Mouse (Mus musculus) hindbrain, embryonic 15.5 days (tissue): ENCODE results near the gene Trmt10a. TPM values are rescaled to one million over a fixed set of nuclear protein-coding genes. Genes with fewer than 3 reads are reported as not detected.

Experiments used
- ATAC-seq: fragments of 200-750 bp; cut with Nextera tagmentation; 2 replicates; pipeline ENCODE4 v1.8.0; 2017; ENCODE audit warnings: low read depth, moderate number of reproducible peaks, moderate TSS enrichment; ENCODE audit not compliant: low FRiP score
- H3K27ac ChIP-seq: fragments of 300-500 bp; sonication (generic); replicated peaks from 2 replicates; pipeline ENCODE4 v1.5.1; 2015; ENCODE audit warnings: mild to moderate bottlenecking, inconsistent platforms
- H3K27me3 ChIP-seq: fragments of 300-500 bp; sonication (generic); 2 replicates; pipeline ENCODE4 v1.6.1; 2015; ENCODE audit warnings: control low read depth, inconsistent platforms
- H3K36me3 ChIP-seq: fragments of 300-500 bp; sonication (generic); 2 replicates; pipeline ENCODE4 v1.6.1; 2015; ENCODE audit warnings: control low read depth, inconsistent platforms
- H3K4me1 ChIP-seq: fragments of 300-500 bp; sonication (generic); replicated peaks from 2 replicates; pipeline ENCODE4 v1.6.1; 2015; ENCODE audit warnings: control low read depth, inconsistent platforms
- H3K4me2 ChIP-seq: fragments of 300-500 bp; sonication (generic); 2 replicates; pipeline ENCODE4 v1.6.1; 2015; ENCODE audit warnings: moderate library complexity, mild to moderate bottlenecking, inconsistent platforms
- H3K4me3 ChIP-seq: fragments of 300-500 bp; sonication (generic); 2 replicates; pipeline ENCODE4 v1.5.1; 2015; ENCODE audit warnings: mild to moderate bottlenecking, inconsistent platforms
- H3K9ac ChIP-seq: fragments of 300-500 bp; sonication (generic); 2 replicates; pipeline ENCODE4 v1.6.1; 2015; ENCODE audit warnings: inconsistent platforms
- H3K9me3 ChIP-seq: fragments of 300-500 bp; sonication (generic); 2 replicates; pipeline ENCODE4 v1.6.1; 2016; ENCODE audit warnings: control low read depth, inconsistent platforms
- WGBS: fragments of 180-500 bp; shearing (Covaris S2); methylation state at CpG from one replicate; pipeline ENCODE4 v1.1.7; 2015; 5-methylcytosine and 5-hydroxymethylcytosine counted together
- polyA plus RNA-seq: library from polyadenylated mRNA; unstranded; fragments of >200 nt; fragmentation: Nextera tagmentation; extraction: Ambion mirVana; gene quantifications from 2 replicates; pipeline ENCODE4 v1.2.1, GENCODE M21; 2015

Gene Trmt10a
- polyA plus RNA-seq, 1 experiment from 2014 or later, result 6.9 TPM

DNA sequence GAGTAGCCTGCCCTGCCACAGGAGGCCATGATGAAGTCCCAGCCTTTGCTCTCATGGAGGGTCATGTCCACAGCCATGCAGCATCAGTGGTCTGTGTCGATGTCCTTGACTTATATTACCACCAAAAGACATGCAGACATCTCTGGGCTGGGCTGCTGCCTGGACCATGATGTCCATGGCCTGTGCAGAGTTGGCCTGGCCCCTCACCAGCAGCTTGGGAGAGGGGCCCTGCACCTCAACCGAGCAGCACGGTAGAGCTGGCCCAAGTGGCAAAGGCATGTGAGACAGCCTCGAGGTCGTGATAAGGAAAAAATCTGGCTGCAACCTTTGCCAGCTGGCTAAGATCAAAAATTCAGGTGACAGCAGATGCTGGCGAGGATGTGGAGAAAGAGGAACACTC is 3.6 kb upstream of the Trmt10a start:
- no peaks in the 10 kb centered on the region for H3K9me3 ChIP-seq
- H3K4me2 ChIP-seq, result no peak overlapping the region
- no peak for ATAC-seq
- H3K4me3 ChIP-seq, result no peak overlapping the region
- peaks cover 7% of the 10 kb centered on the region for H3K4me1 ChIP-seq
- WGBS, result 95% methylated on average over 6 of the region's 6 CpGs
- no peak overlapping the region for H3K9ac ChIP-seq
- no peaks in the 10 kb centered on the region for H3K36me3 ChIP-seq
- no peaks in the 10 kb centered on the region for H3K27me3 ChIP-seq
- H3K27ac ChIP-seq, result no peak overlapping the region

GRCm38 (mm10) chr3:138142052-138142732 is 1.1 kb upstream of the Trmt10a start:
- peak overlapping the region; percentile 89 for H3K4me3 ChIP-seq
- H3K27me3 ChIP-seq, result no peaks in the 10 kb centered on the region
- no peaks in the 10 kb centered on the region for H3K9me3 ChIP-seq
- 65% methylated on average over 4 of the region's 4 CpGs for WGBS
- no peak overlapping the region for H3K9ac ChIP-seq
- H3K4me1 ChIP-seq, result peaks cover 8% of the 10 kb centered on the region
- H3K27ac ChIP-seq, result no peak overlapping the region
- ATAC-seq, result no peak
- H3K4me2 ChIP-seq, result peak overlapping the region; percentile 87
- H3K36me3 ChIP-seq, result no peaks in the 10 kb centered on the region

GRCm38 (mm10) chr3:138142733-138143314 is 424 bp upstream of the Trmt10a start:
- Histone ChIP-seq H3K27me3 (no peaks in the 10 kb centered on the region), H3K4me3 (peak overlapping the region; percentile 89), H3K9me3 (no peaks in the 10 kb centered on the region), H3K4me1 (peaks cover 8% of the 10 kb centered on the region), H3K36me3 (no peaks in the 10 kb centered on the region), H3K9ac (peak overlapping the region; percentile 82), H3K27ac (peak overlapping the region; percentile 100), H3K4me2 (peak overlapping the region; percentile 87)
- 7% methylated on average over 12 of the region's 12 CpGs for WGBS
- ATAC-seq, result no peak

GRCm38 (mm10) chr3:138144060-138144641 is 903 bp downstream of the Trmt10a start:
- WGBS, result 0% methylated on average over 18 of the region's 18 CpGs
- Histone ChIP-seq H3K9ac (peak overlapping the region; percentile 82), H3K27me3 (no peaks in the 10 kb centered on the region), H3K27ac (peak overlapping the region; percentile 100), H3K9me3 (no peaks in the 10 kb centered on the region), H3K4me3 (peak overlapping the region; percentile 89), H3K36me3 (no peaks in the 10 kb centered on the region), H3K4me2 (peak overlapping the region; percentile 87), H3K4me1 (peaks cover 8% of the 10 kb centered on the region)
- no peak for ATAC-seq

DNA sequence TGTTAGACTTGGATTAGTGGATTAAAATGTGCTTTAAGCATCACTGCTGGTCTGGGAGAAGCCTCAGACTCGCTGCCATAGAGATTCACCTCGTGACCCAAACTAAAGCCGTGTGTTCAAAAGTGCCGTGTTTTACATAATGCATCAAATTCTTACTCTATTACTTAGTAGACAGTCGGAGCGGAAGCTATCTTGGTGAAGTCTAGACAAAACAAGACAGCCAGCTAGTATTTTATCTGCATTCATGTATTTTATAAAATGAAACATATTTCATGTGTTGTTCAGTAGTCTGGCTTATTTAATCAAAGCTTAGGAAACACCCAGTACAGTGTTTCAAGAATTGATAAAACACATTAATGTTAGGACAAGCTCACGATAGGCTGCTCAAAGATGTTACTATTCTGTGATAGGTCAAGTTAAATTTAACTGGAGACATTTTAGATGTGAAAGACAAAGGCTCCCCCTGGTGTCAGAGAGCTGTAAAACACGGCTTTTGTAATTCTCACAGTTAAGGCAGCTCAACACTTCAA is 1.5 kb downstream of the Trmt10a start, which contains the start of gene Mttp:
Gene Mttp (minus strand): TSS at position 327 of the 530 bp plus-strand sequence.
- Histone ChIP-seq H3K36me3 (no peaks in the 10 kb centered on the region), H3K27ac (peak within 1 kb of the TSS; percentile 100), H3K4me1 (peaks cover 8% of the 10 kb centered on the region), H3K9me3 (no peaks in the 10 kb centered on the region), H3K9ac (peak within 1 kb of the TSS; percentile 82), H3K4me2 (peak within 1 kb of the TSS; percentile 87), H3K27me3 (no peaks in the 10 kb centered on the region), H3K4me3 (peak within 1 kb of the TSS; percentile 89)
- WGBS, result 2% methylated on average over 8 of the region's 8 CpGs
- 0 out of 2 replicates have a peak, but pooled peaks have one; percentile 13 for ATAC-seq

DNA sequence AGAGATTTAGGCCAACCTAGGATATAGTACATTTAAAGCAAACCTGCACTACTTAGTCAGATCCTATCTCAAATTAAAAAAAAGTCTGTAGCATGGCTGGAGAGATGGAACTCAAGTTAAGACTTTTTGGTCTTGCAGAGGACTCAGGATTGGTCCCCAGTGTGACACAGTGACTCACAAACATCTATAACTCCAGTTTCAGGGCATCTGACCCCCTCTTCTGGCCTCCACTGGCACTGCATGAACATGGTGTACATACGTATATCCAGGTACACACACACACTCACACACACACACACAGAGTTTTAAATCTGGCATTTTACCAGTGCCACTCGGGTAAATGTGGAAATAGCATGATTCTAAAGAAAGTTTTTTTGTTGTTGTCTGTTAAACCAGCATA is 5.6 kb downstream of the Trmt10a start:
- H3K4me2 ChIP-seq, result no peak overlapping the region
- H3K9ac ChIP-seq, result no peak overlapping the region
- no peak overlapping the region for H3K27ac ChIP-seq
- H3K4me1 ChIP-seq, result peaks cover 3% of the 10 kb centered on the region; the same call in 1 of the 2 replicates
- WGBS, result 94% methylated on average over 2 of the region's 2 CpGs
- H3K9me3 ChIP-seq, result no peaks in the 10 kb centered on the region
- H3K36me3 ChIP-seq, result no peaks in the 10 kb centered on the region
- no peaks in the 10 kb centered on the region for H3K27me3 ChIP-seq
- H3K4me3 ChIP-seq, result no peak overlapping the region
- ATAC-seq, result no peak

DNA sequence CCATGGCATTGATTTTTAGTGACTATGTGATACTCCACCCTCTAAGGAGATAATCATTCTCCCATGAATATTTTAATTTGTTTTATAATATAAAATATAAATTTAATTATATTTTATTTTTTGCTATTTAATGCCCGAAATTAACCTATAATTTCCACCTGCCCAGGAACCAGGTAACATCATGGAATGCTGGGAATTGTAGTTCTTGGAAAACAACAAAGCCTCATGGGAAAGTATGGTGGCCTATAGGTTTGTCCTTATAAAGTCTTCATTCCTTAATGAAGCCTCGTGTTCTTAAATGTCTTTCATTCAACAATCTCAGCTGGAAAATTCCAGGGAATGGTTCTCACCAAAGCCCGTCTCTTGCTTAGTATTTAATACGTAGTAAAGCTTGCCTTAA is 11.8 kb downstream of the Trmt10a start:
- Histone ChIP-seq H3K9ac (no peak overlapping the region), H3K27ac (no peak overlapping the region), H3K4me2 (no peak overlapping the region), H3K36me3 (no peaks in the 10 kb centered on the region), H3K4me3 (no peak overlapping the region), H3K4me1 (no peaks in the 10 kb centered on the region), H3K27me3 (no peaks in the 10 kb centered on the region), H3K9me3 (no peaks in the 10 kb centered on the region)
- 91% methylated on average over 4 of the region's 4 CpGs for WGBS
- ATAC-seq, result no peak

DNA sequence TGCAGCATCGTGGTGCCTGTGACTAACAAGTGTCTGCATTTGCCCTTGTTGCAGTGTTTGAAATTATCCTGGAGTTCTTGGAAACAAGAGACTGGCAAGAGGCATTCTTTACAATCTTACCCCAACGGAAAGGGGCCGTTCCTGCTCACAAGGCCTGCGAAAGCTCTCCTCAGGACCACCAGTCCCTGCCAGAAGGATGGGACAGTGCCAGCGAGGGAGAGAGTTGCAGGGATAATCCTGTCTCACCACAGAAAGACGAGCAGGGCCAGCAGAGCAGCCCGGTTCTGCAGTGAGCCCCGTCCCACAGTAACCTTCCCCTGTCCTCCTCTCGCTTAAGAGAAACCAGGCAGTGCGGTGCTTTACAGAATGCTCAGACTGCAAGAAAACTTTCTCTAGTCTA is 13.4 kb downstream of the Trmt10a start:
- H3K27me3 ChIP-seq, result no peaks in the 10 kb centered on the region
- H3K36me3 ChIP-seq, result no peaks in the 10 kb centered on the region
- H3K4me1 ChIP-seq, result no peaks in the 10 kb centered on the region
- no peak for ATAC-seq
- no peak overlapping the region for H3K9ac ChIP-seq
- H3K9me3 ChIP-seq, result no peaks in the 10 kb centered on the region
- WGBS, result 78% methylated on average over 10 of the region's 10 CpGs
- H3K27ac ChIP-seq, result no peak overlapping the region
- no peak overlapping the region for H3K4me3 ChIP-seq
- no peak overlapping the region for H3K4me2 ChIP-seq

DNA sequence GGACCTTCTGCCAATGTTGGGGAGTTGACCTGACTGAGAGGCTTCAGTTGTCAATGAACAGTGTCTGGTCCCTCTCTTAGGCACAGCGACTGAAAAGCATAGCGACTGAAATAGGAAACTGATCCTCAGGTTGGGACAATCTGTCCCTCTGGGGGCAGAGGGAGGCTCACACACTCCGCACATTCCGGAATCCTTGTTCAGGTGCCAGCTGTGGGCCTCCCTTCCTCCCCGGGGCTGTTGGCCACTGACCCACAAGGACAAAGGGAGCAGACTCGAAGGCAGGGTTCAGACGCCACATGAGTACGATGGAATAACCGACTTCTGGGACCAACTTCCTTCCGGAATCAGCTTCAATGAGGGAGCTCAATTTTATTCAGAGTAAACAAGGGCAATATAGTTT is 18.4 kb downstream of the Trmt10a start:
- WGBS, result 87% methylated on average over 10 of the region's 10 CpGs
- H3K4me3 ChIP-seq, result no peak overlapping the region
- ATAC-seq, result no peak

DNA sequence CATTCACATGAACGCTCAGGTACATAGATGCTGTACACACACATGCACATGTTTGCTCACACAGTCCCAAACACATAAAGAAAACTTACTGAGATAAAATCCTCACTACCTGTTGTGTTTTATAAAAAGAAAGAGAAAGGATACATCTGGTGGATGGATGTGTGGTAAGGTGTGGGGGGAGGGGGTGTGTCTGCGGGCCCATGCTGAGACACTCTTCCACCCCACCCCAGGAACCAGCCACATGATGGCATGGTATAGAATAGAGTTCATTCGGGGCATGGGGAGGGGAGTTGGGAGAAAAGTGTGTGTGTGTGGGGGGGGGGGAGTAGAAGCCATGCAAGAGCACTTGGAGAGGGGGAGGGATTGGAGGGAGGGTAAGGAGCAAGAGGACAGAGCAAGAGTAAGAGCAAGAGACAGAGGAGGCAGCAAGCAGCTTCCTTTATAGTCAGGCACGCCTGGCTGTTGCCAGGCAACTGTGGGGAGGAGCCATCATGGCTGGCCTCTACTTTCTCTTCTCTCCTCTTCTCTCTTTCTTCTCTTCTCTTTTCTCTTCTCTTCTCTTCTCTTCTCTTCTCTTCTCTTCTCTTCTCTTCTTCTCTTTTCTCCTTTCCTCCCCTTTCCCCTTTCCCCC is 19.4 kb downstream of the Trmt10a start:
- ATAC-seq, result no peak
- Histone ChIP-seq H3K27ac (no peak overlapping the region), H3K4me3 (no peak overlapping the region), H3K9ac (no peak overlapping the region), H3K9me3 (no peaks in the 10 kb centered on the region), H3K4me1 (no peaks in the 10 kb centered on the region), H3K27me3 (no peaks in the 10 kb centered on the region), H3K36me3 (no peaks in the 10 kb centered on the region), H3K4me2 (no peak overlapping the region)
- WGBS, result 59% methylated on average over 4 of the region's 4 CpGs

More for the DNA sequence above, 18.4 kb downstream of the Trmt10a start:
- Histone ChIP-seq H3K27ac (no peak overlapping the region), H3K9ac (no peak overlapping the region), H3K36me3 (no peaks in the 10 kb centered on the region), H3K27me3 (no peaks in the 10 kb centered on the region), H3K4me1 (no peaks in the 10 kb centered on the region), H3K4me2 (no peak overlapping the region), H3K9me3 (no peaks in the 10 kb centered on the region)

GRCm38 (mm10) chr3:138173291-138173690 is 30.0 kb downstream of the Trmt10a start:
- H3K36me3 ChIP-seq, result no peaks in the 10 kb centered on the region
- no peak overlapping the region for H3K4me2 ChIP-seq
- H3K27me3 ChIP-seq, result no peaks in the 10 kb centered on the region
- no peaks in the 10 kb centered on the region for H3K4me1 ChIP-seq
- ATAC-seq, result no peak
- no peak overlapping the region for H3K4me3 ChIP-seq
- no peaks in the 10 kb centered on the region for H3K9me3 ChIP-seq
- H3K27ac ChIP-seq, result no peak overlapping the region
- 82% methylated on average over 10 of the region's 10 CpGs for WGBS
- H3K9ac ChIP-seq, result no peak overlapping the region

GRCm38 (mm10) chr3:138175551-138175950 is 32.3 kb downstream of the Trmt10a start:
- ATAC-seq, result no peak
- no peaks in the 10 kb centered on the region for H3K27me3 ChIP-seq
- H3K4me2 ChIP-seq, result no peak overlapping the region
- H3K9me3 ChIP-seq, result no peaks in the 10 kb centered on the region
- H3K4me3 ChIP-seq, result no peak overlapping the region
- no peaks in the 10 kb centered on the region for H3K4me1 ChIP-seq
- no peak overlapping the region for H3K9ac ChIP-seq
- H3K27ac ChIP-seq, result no peak overlapping the region
- WGBS, result 89% methylated on average over 6 of the region's 6 CpGs
- H3K36me3 ChIP-seq, result no peaks in the 10 kb centered on the region
